Mouse (Mus musculus): ENCODE results near the gene D930020B18Rik.

D930020B18Rik gene

GRCm38 (mm10) chr10:121641272-121642053, at the start of gene D930020B18Rik:
Gene D930020B18Rik (plus strand): TSS chr10:121641588.
- DNase-seq: no peak

- DNase-seq: no peak
Measured at GRCm38 (mm10) chr10:121596580-121596979, 44.8 kb upstream of the D930020B18Rik start.

GRCm38 (mm10) chr10:121601272-121601671, 40.1 kb upstream of the D930020B18Rik start:
- DNase-seq: no peak

- DNase-seq: no peak
Measured at GRCm38 (mm10) chr10:121603556-121603955, 37.8 kb upstream of the D930020B18Rik start.

GRCm38 (mm10) chr10:121604632-121605344, 36.6 kb upstream of the D930020B18Rik start:
- no peak for DNase-seq

- peak; percentile 44 for DNase-seq
Measured at GRCm38 (mm10) chr10:121608177-121608576, 33.2 kb upstream of the D930020B18Rik start.

- no peak for DNase-seq
Measured at GRCm38 (mm10) chr10:121611587-121611986, 29.8 kb upstream of the D930020B18Rik start.

GRCm38 (mm10) chr10:121612448-121612847, 28.9 kb upstream of the D930020B18Rik start:
- no peak for DNase-seq

- DNase-seq: peak; percentile 49
Measured at GRCm38 (mm10) chr10:121613570-121613969, 27.8 kb upstream of the D930020B18Rik start.

- DNase-seq: no peak
Measured at GRCm38 (mm10) chr10:121615146-121615870, 26.1 kb upstream of the D930020B18Rik start.

- no peak for DNase-seq
Measured at GRCm38 (mm10) chr10:121615935-121616334, 25.5 kb upstream of the D930020B18Rik start.

- no peak for DNase-seq
Measured at GRCm38 (mm10) chr10:121622431-121622830, 19.0 kb upstream of the D930020B18Rik start.

GRCm38 (mm10) chr10:121623670-121624069, 17.7 kb upstream of the D930020B18Rik start:
- DNase-seq: no peak

- DNase-seq: no peak
Measured at GRCm38 (mm10) chr10:121625006-121625405, 16.4 kb upstream of the D930020B18Rik start.

GRCm38 (mm10) chr10:121625407-121626185, 15.8 kb upstream of the D930020B18Rik start:
- no peak for DNase-seq

GRCm38 (mm10) chr10:121626186-121626882, 15.1 kb upstream of the D930020B18Rik start, which contains the start of gene Xpot:
Gene Xpot (minus strand): TSS chr10:121626332.
- DNase-seq: peak; percentile 98

GRCm38 (mm10) chr10:121627216-121627852, 14.1 kb upstream of the D930020B18Rik start:
- no peak for DNase-seq

GRCm38 (mm10) chr10:121628561-121629040, 12.8 kb upstream of the D930020B18Rik start:
- no peak for DNase-seq

- DNase-seq: no peak
Measured at GRCm38 (mm10) chr10:121634159-121634558, 7.2 kb upstream of the D930020B18Rik start.

GRCm38 (mm10) chr10:121636276-121636675, 5.1 kb upstream of the D930020B18Rik start:
- DNase-seq: no peak

GRCm38 (mm10) chr10:121639573-121639972, 1.8 kb upstream of the D930020B18Rik start:
- DNase-seq: no peak
